Mouse (Mus musculus) urinary bladder, postnatal 4 days (tissue): ENCODE measurements at regions not wholly inside any gene's neighbourhood (a gene's known extent, or its start where the extent isn't known, plus 50 kb on each side); places are given as distances from the start of the nearest gene placed in this dataset.

ENCODE experiments used
- DNase-seq, 2 experiments: peaks; one replicate each; pipeline ENCODE4 v3.0.0; 2021 to 2022; ENCODE audit warnings: low spot score in 2 of 2

DNA sequence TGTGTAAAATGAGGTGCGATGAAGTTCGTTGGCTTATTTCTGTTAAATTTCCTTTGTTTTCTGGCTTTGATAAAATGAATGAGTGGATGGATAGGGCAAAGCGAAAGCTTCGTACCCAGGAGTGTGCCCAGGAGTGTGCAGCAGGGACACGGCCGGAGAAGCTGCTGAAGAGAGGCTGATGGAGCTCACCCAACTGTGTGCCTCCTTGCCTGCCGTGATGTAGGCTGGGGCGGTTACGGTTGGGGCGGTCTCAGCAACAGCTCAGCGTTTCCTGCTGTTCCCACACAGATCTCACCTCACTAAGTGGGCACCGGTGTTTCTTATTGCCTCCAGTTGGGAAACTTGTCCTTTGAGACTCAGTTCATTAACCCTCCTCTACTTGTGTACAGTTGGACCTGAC is 208.2 kb upstream of the Ttc29 start:
- DNase-seq, result no peak

DNA sequence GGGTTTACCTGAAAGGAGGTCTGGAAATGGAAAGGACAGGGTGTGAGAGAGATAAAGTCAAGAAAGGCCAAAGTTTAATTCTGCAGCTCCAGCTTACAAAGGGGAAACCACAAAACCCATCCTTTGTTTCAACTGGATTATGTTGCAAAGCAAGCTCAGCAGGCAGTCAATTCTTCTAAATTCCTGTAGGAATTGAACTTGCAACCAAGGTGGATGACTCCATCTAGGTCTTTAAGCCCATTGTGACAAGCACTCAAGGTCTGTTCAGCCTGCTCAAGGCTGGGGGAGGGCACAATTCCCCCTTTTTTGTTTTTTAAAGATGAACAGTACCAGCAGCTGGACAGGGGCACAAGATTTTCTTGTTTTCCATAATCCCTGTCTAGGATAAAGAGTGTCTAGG is 200.0 kb upstream of the Ttc29 start:
- no peak for DNase-seq

DNA sequence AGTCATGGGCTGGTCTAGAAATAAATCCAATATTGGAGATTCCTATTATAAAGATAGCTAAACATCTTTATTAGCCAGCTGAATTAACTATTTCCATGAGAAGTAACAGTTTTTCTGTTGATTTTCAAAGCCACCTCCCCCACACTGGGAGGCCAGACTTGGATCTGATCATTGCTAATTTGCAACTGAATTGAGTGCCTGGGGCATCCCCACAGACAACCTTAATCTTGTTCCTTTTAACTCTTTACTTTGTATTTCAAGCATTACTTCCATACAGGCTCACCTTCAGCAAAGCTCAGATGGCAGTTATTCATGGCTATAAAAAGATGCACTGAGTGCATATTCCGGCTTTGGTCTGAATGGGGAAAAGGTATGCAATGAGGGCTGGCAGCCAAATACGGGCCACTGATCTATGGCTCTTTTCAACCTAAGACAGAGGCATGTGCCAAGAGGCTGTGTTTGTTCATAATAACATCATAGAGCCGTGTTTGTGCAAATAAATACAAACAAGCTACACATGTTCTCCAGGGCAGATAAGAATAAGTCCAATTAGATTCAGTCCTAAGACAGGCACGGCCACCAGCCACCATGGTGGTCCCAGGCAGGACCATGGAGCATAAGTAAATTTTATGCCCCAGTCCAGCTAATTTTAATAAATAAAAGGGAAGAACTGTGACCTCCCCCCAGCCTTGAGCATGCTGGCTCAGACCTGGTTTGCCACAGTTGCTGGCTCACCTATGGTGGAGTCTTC is 194.5 kb upstream of the Ttc29 start:
- DNase-seq, result no peak

DNA sequence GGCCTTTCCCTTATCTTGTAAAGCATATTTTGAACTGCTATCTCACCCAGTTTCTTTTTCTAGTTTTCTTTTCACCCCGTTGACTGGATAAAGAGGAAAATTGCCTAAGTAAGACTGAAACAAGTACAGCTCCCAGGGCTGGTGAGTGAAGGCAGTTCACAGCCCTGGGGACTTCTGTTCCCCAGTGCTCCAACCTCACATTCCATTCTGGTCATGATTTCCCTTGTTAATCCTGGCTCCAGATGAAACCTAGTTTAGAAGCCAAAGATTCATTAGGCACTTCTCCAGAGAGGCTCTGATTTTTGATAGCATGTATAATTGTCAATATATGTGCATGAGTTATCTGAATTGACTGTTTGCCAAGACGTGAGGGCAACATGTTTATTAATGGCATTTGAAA is 191.6 kb upstream of the Ttc29 start:
- DNase-seq, result no peak

DNA sequence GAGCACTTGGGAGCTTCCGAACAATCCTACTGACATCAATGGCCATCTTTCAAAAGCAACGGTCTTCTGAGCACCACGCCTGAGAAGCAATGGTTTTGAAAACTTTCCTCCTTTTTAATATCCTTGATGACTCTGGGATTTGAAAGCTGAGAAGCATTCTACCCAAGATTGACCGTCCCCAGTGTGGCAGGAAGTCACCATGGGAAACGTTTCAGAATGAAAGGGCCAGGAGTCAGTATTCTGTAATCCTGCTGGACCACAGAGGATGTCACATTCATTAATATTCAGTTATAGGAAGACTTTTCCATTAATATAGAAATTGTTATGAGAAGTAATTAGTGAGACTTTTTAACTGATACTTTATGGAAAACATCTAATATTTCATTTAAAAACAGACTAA is 190.1 kb upstream of the Ttc29 start:
- no peak for DNase-seq

DNA sequence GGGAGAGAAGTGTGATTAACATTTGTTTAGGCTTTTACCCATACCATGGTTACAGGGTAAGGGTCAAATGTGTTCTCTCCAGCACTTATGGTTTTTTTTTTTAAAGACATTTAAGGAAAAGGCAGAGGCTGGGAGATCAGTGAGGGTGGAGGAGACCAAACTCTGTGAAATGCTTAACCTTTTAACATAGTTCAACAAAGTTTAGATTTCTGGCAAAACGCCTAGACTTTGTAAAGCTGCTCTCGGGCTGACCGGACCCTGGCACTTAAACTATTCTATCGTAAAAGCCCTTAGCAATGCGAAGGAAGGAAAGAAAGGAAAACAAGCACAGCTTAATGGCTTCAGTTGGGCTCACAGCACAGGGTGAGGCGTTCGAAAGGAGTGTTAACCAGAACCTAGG is 189.6 kb upstream of the Ttc29 start:
- DNase-seq, result no peak

DNA sequence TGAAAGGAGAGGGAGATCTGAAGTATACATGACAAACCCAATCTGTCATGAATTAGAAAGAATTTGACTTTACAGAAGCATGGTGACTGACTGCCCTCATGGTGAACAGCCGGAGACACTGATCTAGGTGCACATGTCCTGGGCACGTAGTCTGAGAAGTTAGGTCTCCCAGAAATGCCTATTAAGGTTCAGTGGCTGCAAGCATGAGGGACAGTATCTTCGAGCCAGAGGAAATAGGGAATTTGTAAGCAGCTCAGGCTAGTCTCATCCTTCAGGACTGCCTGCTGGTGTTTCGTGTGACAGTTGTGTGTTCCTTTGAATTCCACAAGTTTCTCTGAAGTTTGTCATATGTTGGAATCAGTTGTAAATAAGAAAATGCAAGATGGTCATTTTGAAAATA is 189.2 kb upstream of the Ttc29 start:
- no peak for DNase-seq

DNA sequence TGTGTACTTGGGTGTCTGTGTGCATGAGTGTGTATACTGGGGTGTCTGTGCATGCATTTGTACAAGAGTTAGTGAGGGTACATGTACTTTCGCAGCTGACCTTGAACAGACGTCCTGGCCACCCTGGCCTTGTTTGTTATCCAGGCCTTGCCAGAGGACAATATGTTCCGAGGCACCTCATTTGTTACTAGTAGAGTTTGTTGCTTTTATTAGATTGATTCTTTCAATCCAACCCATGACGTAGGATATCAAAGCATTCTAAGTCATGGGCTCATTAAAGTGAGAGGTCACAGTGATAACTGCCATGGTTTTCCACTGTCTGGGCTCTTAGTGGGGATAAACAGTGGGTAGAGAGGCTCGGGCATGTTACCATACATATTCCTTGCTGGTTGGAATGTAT is 188.1 kb upstream of the Ttc29 start:
- DNase-seq, result no peak

DNA sequence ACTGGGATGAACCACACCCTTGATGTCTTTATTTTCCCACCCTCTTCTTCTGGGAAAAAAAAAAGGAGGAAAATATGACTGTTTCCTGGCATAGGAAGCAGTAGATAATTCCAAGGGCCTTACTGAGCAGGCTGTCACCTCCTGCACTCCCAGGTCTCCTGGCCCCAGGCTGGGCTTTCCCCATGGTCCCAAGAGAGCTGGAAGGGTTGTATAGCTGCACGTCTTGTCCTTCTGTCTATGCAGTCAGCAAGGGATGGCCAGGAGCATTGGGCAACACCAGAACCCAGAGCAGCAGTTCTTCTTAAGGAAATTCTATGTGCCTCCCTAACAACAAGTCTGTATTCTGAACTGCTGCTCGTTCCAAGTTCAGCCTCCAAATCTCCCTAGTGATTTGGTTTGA is 185.7 kb upstream of the Ttc29 start:
- no peak for DNase-seq

DNA sequence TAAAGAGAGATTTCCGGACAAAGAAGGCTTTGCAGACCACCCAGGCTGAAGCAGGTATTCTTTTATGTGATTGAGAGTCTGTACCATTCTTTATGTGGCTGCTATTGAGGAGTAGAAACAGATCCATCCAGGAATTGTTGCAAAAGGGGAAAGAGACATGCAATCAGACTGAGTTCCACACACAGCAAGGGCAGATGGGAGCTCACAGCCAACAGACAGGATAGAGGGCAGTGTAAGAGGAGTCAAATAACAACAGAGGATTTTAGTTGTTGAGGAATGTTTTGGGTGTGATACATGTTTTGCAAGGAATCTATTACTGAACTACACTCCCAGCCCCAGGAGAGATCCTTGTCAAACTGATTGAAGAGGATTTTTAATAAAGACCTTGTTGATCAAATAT is 184.2 kb upstream of the Ttc29 start:
- no peak for DNase-seq

DNA sequence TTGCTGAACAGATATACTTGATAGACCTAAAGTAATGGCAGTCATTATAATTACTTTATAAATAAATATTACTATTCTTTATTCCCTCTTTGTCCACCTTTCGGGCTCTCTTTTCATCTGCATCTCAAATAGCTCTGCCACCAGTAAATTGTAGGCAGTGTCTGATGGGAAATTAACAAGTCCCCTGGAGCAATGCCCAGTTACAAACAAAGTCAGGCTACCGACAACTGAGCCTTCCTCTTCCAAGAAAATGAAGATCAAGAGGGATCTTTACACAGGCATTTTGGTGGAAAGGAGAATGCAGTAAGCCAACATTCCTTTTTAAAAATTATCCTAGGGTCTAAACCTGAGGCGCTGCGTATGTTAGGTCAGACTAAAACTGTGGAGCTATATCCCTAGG is 181.3 kb upstream of the Ttc29 start:
- no peak for DNase-seq

DNA sequence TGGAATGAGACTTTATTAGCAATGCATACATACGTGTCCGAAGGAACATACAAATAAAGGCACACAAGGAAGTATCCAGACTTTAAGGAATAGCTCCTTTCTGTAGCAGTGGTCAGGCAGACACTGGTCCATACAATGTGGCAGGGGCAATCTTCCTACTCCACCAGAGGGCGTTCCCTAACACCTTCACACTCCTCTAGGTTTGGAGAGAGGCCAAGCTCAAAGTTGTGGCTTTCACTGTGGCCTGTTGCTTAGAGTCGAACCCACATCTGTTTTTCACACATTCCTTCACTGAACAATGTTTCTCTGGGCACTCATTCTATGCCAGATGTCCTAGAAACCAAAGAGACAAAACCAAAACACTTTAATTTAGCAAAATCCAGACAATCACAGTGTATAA is 178.4 kb upstream of the Ttc29 start:
- DNase-seq, result no peak

DNA sequence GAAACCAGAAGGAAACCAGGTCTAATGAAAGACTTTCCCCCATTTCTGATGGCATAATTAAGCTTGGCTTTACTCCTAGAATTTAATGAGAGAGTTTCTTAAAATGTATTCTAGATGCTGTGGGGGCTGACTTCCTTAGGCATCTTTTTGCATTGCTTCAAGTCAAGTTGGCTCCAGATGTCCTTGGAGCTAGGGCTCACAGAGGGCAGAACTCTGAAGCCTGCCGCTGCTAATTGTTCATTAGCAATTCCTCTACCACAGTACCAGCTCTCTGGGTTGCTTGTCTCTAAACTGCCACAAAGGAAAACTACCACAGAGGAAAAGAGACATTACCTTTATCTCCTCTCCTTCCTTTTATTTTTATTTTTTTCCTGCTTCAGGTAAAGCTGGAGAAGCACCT is 175.9 kb upstream of the Ttc29 start:
- DNase-seq, result no peak

DNA sequence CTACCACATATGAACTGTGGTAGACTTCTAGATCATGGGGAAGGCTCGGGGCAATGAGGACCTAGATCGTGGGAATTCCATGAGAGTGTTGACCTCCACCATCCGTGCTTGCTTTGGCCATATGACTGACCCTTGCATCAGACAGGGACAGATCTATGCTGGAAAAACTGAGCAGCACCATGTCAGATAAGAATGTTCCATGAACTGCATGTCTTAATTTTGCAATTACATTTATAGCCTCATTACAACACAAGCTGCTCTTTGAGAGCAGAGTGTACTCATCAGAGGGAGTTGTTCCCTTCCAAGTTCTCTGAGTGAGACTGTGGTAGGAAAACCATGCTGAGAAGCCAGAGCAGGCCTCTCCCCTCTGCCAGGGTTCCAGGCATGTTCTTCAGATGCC is 166.4 kb upstream of the Ttc29 start:
- DNase-seq, result no peak

DNA sequence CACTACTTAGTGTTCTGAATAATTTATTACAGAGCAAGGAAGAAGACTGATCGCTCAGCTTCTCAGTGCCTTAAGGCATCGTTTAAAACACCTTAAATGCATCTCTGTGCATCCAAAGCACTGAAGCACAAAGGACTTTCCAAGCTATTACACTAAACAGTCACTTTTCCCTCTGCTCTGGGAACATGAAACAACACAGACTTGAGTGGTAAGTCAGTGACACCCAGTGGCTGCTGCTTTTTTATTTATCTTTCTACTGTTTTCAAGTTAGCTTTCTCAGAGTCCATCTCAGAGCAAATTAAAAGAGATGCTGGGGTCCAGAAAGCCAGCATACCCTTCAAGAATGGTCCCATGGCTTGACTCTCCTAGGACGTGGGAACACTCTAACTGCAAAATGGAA is 162.3 kb upstream of the Ttc29 start:
- DNase-seq, result no peak

DNA sequence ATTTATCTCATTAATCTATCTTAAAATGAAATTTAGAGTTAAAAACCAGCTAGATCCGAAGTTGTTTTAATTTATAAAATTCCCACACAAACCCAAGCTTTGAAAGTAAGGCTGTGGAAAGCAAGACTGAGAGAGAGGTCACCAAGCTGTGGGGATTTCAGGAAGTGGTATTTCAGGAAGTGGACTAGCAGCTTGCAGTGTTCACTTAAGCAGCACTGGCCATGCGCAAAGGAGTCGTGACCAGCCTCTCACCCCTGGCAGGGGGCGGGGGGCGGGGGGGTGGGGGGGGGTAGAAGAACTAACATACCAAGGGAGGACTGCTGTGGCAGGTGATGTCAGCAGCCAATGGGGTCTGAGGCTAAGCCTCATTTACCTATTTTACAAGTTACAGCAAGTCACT is 158.7 kb upstream of the Ttc29 start:
- DNase-seq, result no peak

DNA sequence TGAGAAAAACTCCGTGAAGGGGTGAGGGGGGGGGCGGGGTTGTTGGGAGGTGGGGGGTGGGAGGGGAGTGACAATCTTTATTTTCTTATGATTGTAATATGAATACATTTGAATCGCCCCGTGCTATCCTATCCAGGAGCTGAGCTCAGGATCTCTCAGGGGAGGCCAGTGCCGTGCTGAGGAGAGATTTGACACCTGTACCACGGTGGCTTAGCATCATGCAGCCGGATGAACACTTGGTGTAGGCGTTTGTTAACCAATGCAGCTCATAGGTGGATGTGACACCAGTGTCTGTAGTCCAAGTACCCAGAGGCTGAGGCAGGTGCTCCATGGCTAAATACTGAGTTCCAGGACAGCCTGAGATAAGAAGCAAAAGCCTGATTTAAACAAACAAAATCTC is 158.2 kb upstream of the Ttc29 start:
- DNase-seq, result no peak

DNA sequence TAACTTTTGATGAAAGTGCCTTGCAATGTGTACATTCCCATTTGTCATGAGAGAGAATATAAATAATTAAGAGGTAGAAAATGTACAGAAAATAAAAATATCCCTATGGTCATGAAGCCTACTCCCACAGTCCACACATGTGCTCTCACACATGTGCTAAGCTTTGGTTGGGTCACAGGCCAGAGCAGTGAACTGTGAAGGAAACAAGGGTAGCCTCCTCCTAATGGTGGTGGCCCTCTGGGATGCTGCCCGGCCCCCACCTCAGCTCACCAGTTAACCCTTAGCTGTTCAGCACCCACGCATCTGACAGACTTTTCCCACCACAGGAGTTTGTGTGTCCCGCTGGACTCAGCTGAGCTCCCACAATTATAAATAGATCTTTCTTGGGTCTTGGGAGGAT is 157.6 kb upstream of the Ttc29 start:
- no peak for DNase-seq

DNA sequence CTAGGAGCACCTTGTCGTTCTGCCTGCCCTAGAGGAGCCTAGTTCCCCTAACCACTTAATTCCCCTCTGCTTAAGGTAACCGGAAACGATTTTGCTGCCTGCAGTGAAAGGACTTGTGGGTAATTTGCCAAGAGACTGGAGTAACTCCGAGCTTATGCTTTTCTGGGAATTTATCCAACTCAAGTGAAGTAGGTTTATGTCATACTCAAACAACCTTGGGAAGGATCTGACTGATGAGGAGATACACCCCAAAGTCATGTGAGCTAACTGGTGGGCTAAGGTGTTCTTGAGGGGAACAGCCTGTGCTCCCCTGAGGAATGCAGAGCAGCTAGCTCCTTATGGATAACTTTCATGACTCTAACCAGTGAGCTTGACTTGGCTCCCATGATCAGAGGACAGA is 155.7 kb upstream of the Ttc29 start:
- no peak for DNase-seq

DNA sequence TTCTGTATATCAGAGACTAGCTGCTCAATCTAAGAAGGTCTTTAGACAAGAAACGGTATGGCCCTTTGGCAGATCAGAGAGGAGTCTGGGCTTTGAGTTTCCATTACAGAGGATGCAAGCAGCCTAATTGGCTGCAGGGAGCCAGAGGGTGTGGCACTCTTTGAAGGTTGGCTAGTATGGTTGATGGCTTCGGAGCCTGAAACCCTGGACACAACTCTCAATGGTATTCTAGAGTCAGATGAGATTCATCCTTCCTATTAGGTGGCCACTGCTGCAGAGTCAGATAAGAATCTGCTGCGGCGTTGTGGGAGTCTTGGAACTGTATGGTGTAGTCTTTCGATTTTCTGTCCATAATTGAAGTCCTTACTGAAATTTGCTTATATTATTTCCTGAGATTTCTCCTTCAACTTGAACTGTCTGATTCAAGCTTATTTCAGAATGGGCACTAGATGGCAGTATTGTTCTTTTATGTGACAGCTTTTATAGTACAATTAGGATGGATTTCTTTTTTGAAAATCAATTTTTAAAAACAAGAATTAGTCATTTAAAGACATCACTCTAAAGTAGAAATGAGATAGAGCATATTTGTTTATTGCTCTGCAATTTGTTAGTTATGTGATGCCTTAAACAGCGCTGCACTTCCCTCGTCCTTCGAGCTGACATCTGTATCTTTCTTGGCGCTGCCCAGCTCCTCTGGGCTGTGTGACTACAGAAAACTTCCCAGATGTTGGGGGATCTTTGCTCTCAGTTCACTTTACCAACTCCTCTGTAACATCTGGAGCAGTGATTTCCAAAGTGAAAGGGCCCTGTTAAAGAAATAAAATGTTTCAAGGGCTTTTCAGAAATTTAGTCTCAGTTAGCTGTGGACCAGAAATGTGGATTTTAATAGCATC is 151.0 kb upstream of the Ttc29 start:
- no peak for DNase-seq

DNA sequence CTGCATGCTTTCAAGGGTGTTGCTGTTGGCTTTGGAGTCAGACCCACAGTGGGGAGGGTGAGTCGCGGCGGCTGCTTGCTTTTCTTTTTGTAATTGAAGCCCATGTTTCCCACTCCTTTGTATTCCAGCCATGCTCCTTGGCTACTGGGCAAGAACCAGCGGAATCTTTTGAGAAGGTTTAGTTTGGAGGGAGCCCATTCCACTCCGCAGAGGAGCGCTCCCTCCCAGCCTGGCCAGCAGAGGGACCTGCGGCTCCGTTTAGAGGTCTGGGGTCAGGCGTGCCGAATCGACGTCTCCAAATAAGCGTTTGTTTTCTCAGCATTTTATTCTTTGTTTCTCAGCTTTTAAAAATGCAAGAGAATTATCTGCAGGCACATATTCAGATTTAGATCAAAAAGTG is 149.6 kb upstream of the Ttc29 start:
- DNase-seq, result peak in 1 of 2 experiments; percentile 43

DNA sequence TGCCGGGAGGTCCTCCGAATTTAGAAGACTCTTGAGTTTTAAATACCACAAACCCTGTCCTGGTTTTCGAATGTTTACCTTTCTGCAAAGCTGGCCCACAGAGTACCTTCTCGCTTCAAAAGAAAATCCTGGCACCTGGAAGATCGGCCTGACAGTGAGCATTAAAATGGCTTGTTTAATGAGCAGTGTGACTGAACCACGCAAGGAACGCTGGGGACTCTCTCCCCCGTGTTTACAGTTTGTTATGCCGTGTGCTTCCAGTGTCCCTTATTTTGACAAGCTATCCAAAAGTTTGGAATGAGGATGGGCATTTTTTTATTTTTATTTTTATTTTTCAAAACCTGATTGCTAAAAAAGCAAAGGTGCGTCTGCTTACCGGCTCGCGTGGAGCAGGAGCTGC is 148.9 kb upstream of the Ttc29 start:
- DNase-seq, result no peak

DNA sequence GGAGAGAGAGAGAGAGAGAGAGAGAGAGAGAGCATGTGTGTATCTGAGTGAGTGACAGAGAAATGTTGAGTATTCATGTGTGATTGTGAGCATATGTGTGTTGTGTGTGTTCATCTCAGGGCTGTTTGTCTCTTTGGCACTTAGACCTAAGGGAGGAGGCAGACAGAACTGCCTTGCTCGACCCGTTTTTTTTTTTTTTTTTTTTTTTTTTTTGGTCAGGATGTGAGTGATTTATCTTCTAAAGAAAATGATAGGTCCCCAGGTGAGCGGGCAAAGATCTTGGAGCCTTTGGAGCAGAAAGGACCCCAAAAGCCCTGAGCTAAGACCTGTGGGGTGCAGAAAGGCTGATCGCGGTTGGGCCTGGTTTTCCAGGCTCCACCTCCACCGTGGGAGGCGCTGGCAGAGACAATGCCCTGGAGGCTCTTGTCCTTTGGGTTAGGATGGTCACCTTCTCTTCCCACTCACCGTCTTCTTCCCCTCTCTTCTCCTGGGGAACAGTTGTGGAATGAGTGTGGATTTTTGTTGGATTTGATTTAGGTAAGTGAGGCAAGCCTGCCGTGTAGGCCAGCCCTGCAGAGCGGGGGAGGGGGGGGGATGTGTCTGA is 147.1 kb upstream of the Ttc29 start:
- DNase-seq, result no peak
